1 mouse cellular context compared by ENCODE assay signal in genomic region chr8:108582251-108582650, GRCm38 (mm10).
A peak's percentile ranks its signal among the peaks of the same experiment; 100 is the strongest.
TF ChIP-seq lines count a peak whose summit lies in the region.

No protein-coding gene starts in this region.

TF ChIP-seq in MEL, 35 proteins besides CTCF, POLR2A, EP300 and RAD21 (continued from another document):
- TF ChIP-seq MEF2A (IDR thresholded peaks at IDR 0.05; ENCODE audit: extremely low read depth, insufficient replicate concordance, low read depth, low read length, poor library complexity, severe bottlenecking) (no peak), ETS1 (IDR thresholded peaks at IDR 0.05; ENCODE audit: low read depth, low read length) (peak; percentile 93), POLR2AphosphoS5 (IDR thresholded peaks at IDR 0.05; ENCODE audit: borderline replicate concordance, low read depth, low read length) (no peak), BHLHE40 (IDR thresholded peaks at IDR 0.05; ENCODE audit: borderline replicate concordance, low read depth, low read length) (peak; percentile 89), USF2 (IDR thresholded peaks at IDR 0.05; ENCODE audit: borderline replicate concordance in 1 of 2, insufficient read depth in 1 of 2, low read depth in 1 of 2, low read length in 2 of 2) (no peak)
